Mouse (Mus musculus) heart, adult 8-10 months (tissue): ENCODE results near the gene Cip2a. TPM values are rescaled to one million over a fixed set of nuclear protein-coding genes. Genes with fewer than 3 reads are reported as not detected.

Experiments used
- DNase-seq: peaks from one replicate; pipeline ENCODE4 v3.0.0; 2022; ENCODE audit warnings: low spot score
- total RNA-seq, 4 experiments: library from RNA; stranded (reverse); gene quantifications; 2 replicates each; pipeline ENCODE4 v1.2.4; 2022

Gene Cip2a
- total RNA-seq, result 1 to 10 TPM in 2 of 4 experiments, under 1 TPM in 2; 0.54 to 1.5 (median 1.00) TPM

DNA sequence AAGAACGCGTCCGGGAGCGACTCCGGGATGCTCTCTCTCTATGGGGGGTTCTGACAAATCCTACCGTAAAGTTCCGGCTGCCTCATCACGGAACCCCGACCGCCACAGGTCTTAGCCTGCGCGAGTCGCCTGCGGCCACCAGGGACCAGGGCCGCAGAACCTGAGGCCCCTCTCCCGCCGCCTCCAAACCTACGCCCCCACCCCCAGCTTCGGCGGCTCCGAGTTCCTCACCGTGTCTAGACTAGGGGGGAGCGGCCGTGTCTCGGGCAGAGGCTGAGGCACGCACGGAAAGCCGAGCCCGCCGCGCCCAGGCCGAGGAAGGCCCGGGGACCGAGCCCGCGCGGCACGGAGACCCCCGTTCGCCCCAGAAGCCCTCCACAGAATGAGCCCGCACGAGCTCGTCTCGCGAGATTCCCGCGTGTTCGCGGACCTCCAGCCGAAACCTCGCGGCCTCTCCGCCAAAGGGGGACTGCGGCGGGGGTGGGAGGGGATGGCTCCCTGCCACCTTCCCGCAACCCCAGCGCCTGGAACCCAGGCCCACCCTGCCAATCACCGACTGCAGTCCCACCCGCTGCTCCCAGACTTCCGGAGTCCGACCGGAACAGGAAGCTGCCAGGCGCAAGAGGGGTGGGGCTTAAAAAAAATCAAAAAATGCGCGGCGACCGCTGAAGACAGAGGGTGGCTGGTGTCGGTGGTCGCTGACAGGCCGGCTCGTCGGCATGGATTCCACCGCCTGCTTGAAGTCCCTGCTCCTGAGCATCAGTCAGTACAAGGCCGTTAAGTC lies at the start of gene Cip2a, which contains the start of gene Dzip3:
TSS of gene Cip2a (plus strand) at position 627 of the 784 bp plus-strand sequence.
TSS of gene Dzip3 (minus strand) at position 607 of the 784 bp plus-strand sequence.
- peak; percentile 87 for DNase-seq

DNA sequence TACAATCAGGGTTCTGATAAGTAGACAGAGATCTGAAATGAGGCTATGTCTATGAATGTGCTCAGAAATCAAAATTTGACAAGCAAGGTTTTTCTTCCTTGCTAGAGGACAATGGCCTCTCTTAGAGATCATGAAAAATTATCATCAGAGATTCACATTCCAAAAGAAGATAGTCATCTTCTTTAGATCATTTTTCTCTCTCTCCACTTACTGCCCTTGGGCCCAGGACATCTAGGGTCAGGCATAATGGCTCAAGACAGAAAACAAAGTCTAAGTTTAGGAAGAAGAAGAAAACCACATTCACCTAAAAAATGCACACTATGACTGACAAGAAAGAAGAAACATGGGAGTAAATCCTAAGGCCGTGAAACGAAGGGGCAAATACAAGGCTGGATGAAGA lies 21.0 kb upstream of the Cip2a start:
- DNase-seq, result no peak

DNA sequence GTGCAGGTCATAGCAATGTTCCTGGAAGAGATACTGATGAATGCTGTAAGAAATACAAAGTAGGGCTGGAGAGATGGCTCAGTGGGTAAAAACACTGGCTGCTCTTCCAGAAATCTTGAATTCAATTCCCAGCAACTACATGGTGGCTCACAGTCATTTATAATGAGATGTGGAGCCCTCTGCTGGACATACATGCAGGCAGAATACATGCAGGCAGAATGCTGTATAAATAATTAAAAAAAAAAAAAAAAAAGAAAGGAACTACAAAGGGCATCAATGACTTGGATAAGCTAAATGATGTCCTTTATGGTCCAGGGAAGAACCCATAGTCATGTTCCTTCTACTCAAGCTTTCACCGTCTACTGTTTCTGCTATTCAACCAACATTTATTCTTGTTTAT lies 20.4 kb upstream of the Cip2a start:
- no peak for DNase-seq

DNA sequence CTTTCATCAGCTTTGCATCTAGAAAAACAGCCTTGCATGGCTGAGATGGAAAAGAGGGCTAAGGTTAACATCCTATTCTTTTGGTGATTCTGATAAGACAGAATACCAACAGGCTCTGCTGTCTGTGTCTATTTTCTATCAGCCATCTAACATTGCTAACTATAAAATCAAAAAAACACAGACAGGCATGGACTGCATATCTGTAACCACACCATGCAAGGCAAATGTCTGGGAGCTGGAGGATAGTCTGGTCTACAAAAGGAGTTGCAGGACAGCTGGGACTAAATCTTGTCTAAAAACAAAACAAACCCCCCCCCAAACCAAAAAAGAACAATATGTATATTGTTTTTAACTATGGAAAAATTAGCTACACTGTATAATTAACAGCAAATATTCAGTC lies 14.0 kb upstream of the Cip2a start:
- DNase-seq, result no peak

DNA sequence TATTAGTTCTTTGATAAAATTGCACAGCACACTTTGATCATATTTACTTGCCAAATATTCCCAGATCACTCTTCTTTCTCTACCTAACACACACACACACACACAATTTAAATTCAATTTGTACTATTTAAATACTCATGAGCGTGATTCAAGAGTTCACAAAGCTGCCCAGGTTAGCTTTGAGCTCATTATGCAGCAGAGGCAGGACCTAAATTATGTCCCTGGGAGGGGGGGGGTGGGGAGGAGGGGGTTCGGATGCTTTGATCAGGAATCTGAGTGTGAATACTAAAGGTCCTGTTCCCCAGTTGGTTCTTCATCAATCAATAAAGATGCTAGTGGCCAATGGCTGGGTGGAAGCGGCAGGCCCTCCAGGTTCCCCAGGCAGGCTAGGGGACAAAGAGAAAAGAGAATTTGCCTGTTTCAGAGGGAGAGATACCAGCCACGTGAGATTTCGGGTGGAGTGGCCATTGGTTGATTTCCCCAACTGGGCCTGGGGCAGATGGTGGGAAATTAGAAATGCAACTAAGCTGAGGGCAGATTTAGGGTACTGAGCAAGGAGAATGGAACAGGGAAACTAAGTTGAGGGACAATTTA lies 8.9 kb upstream of the Cip2a start:
- DNase-seq, result no peak

- DNase-seq, result no peak
Observed at GRCm38 (mm10) chr16:48989700-48990099, 4.3 kb upstream of the Cip2a start.

DNA sequence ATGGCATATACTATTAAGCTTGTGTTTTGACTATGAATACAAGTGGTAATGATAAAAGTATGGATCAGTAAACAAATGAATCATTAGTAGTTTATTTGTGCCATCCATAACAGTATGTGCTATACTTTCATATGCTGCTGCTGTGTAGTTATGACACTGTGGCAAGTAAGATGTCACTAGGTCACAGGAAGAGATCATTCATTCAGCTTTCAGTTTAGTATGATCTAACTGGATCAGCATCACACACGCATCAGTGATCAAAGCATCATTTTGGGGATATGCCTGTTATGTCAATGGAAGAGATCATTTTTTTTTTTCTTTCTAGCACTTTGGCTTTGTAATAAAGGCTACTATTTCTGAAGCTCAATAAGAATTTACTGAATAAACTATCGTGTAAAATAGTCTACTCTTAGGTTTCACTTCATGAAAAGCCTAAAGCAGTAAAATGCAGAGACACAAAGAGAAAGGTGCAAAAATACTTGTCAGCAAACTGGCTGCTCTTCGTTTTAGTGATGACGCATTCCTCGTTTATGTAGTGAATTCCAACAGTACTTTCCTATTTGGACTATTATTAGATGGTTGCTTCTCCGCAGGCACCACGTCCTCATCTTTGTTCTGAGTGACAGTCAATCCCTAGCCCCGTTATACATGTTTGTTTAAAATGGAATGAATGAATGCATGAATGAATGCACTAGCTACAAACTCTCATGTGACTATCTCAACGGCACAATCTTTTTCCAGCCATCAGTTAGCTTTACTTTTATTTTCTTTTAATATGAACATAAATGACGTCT lies 1.4 kb upstream of the Cip2a start:
- DNase-seq, result peak; percentile 27

GRCm38 (mm10) chr16:48993231-48993558 lies 790 bp upstream of the Cip2a start:
- no peak for DNase-seq

DNA sequence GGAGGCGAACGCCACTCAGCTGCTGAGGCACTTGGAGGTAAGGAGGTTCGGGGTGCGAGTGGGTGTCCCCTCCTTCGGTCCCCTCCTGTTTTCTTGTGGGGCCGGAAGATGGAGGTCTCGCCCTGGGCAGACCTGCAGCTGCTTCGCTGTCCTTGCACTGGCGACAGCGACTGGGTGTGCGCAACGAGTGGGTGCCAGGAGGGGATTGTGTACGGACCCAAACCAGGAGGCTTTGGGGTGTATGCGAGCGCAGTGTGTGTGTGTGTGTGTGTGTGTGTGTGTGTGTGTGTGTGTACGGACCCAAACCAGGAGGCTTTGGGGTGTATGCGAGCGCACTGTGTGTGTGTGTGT lies 333 bp downstream of the Cip2a start:
- DNase-seq, result no peak

GRCm38 (mm10) chr16:49004151-49004550 lies 10.2 kb downstream of the Cip2a start:
- DNase-seq, result no peak

DNA sequence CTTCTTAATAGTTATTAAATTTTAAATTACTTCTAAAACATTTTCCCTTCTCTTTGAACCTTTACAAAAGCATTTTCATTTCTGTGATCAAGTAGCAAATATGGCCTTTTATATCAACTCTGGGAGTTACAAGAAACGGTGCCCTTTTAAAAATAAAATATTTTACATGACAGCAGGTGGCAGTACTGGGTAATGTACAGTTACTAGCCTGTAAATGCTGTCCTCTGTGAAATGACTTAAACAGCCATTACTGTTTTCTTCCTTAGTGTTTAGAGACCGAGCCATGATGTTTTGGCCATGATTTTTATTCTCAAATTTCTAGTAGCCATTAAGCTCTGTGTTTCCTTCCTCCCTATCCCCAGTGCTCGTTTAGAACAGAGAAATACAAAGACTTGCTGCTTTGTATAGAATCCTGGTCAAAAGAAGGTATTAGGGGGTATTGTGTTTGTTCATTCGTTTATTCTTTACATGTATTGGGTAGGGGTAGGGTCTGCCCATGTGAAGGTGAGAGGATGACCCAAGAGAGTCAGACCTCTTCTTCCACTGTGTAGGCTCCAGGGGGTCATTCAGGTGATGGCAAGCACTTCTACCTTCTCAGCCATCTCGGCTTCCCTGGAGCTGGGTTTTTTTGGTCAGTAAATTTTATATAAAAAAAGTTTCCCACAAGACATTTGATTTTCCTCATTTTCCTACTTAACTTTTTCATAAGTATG lies 22.8 kb downstream of the Cip2a start:
- no peak for DNase-seq

DNA sequence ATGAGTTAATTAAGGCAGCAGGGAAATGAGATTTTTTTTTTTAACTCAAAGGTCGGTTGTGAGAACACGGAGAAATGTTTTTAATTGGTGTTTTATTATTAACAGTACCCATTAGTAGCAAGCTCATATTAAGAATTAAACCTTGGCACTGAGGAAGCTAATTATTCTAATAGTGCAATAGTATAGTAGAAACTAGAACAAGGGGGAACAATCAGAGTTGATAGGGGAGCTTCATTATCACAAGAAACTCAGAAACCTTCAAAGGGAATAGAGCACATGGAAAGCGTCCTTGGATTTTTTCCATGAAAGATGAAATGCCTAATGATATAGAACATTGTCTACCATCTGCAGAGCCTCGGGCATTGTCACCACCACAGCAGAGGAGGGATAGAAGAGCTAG lies 41.9 kb downstream of the Cip2a start:
- DNase-seq, result no peak

DNA sequence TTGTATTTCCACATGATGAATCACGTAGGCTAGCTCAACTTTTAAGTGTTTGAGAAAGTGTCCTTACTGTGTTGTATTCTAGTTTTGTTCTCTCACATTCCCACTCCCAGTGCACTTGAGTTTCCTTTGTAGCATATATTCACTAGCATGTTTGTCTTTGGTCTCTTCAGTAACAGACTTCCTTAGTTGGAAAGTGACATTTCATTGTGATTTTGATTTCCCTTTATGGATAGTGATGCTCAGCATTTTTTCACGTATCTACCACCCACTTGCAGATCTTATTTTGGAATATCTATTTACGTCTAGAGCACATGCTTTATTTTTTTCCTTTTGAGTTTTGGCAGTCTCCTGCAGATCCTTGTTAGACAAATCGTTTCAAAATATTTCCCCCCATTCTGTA lies 43.8 kb downstream of the Cip2a start:
- DNase-seq, result no peak

- DNase-seq, result no peak
Observed at GRCm38 (mm10) chr16:49040554-49041221, 46.7 kb downstream of the Cip2a start.

GRCm38 (mm10) chr16:49049214-49049613 lies 55.2 kb downstream of the Cip2a start:
- no peak for DNase-seq

- DNase-seq, result no peak
Observed at GRCm38 (mm10) chr16:49057186-49057585, 63.2 kb downstream of the Cip2a start, which contains the start of gene Myh15. Myh15 (plus strand) TSS chr16:49057486.

Other genes with a start within 250 kb of the Cip2a start
- not detected for gene Trat1, start 222.2 kb upstream of the Cip2a start, total RNA-seq
- gene Retnlb, start 177.3 kb upstream of the Cip2a start, total RNA-seq, result not detected
- 1 to 10 TPM in 3 of 4 experiments, under 1 TPM in 1; 0.47 to 5.3 (median 2.0) TPM for gene Retnla, start 151.6 kb upstream of the Cip2a start, total RNA-seq
- gene Retnlg, start 121.6 kb upstream of the Cip2a start, total RNA-seq, result 1 to 10 TPM in 1 of 4 experiments, under 1 TPM in 2, not detected in 1; 0.65 to 3.2 (median 0.97) TPM
- gene Dzip3, start within 50 bp of the Cip2a start, total RNA-seq, result 10 to 100 TPM in 1 of 4 experiments, 1 to 10 TPM in 3; 6.7 to 10.4 (median 8.1) TPM
- not detected for gene Myh15, start 63.3 kb downstream of the Cip2a start, total RNA-seq